Mouse (Mus musculus) limb, embryonic 13.5 days (tissue): ENCODE data around the gene Foxp4. TPM values are rescaled to one million over a fixed set of nuclear protein-coding genes. Genes with fewer than 3 reads are reported as not detected.

Source experiments
- ATAC-seq: fragments of 200-750 bp; cut with Nextera tagmentation; 2 replicates; pipeline ENCODE4 v1.8.0; 2017; ENCODE audit warnings: low read depth, moderate number of reproducible peaks, moderate TSS enrichment; ENCODE audit not compliant: low FRiP score
- H3K27ac ChIP-seq: fragments of 300-500 bp; sonication (generic); 2 replicates; pipeline ENCODE4 v1.5.1; 2015; ENCODE audit warnings: inconsistent platforms, mild to moderate bottlenecking, moderate library complexity
- H3K27me3 ChIP-seq: fragments of 300-500 bp; sonication (generic); 2 replicates; pipeline ENCODE4 v1.6.1; 2015; ENCODE audit warnings: mild to moderate bottlenecking, inconsistent platforms
- H3K36me3 ChIP-seq: fragments of 300-500 bp; sonication (generic); 2 replicates; pipeline ENCODE4 v1.6.1; 2015; ENCODE audit warnings: inconsistent platforms, mild to moderate bottlenecking, moderate library complexity
- H3K4me1 ChIP-seq: fragments of 300-500 bp; sonication (generic); 2 replicates; pipeline ENCODE4 v1.6.1; 2015; ENCODE audit warnings: inconsistent platforms
- H3K4me2 ChIP-seq: fragments of 300-500 bp; sonication (generic); replicated peaks from 2 replicates; pipeline ENCODE4 v1.6.1; 2015; ENCODE audit warnings: inconsistent platforms, mild to moderate bottlenecking, moderate library complexity
- H3K4me3 ChIP-seq: fragments of 300-500 bp; sonication (generic); 2 replicates; pipeline ENCODE4 v1.5.1; 2015; ENCODE audit warnings: moderate library complexity, mild to moderate bottlenecking, inconsistent platforms
- H3K9ac ChIP-seq: fragments of 300-500 bp; sonication (generic); 2 replicates; pipeline ENCODE4 v1.6.1; 2015; ENCODE audit warnings: mild to moderate bottlenecking, inconsistent platforms
- H3K9me3 ChIP-seq: fragments of 300-500 bp; sonication (generic); 2 replicates; pipeline ENCODE4 v1.6.1; 2016; ENCODE audit warnings: inconsistent platforms
- WGBS: fragments of 180-500 bp; shearing (Covaris S2); methylation state at CpG from one replicate; pipeline ENCODE4 v1.1.7; 2015; 5-methylcytosine and 5-hydroxymethylcytosine counted together
- polyA plus RNA-seq: library from polyadenylated mRNA; unstranded; fragments of >200 nt; fragmentation: Nextera tagmentation; extraction: Ambion mirVana; gene quantifications from 2 replicates; pipeline ENCODE4 v1.2.1, GENCODE M21; 2015

Gene Foxp4
- polyA plus RNA-seq, 1 experiment from 2014 or later: 30.2 TPM

GRCm38 (mm10) chr17:47949441-47949840 lies 25.0 kb upstream of the Foxp4 start:
- 92% methylated on average over 12 of the region's 12 CpGs for WGBS
- Histone ChIP-seq H3K9ac (no peak overlapping the region), H3K4me3 (no peak overlapping the region), H3K36me3 (no peaks in the 10 kb centered on the region), H3K4me2 (no peak overlapping the region), H3K9me3 (no peaks in the 10 kb centered on the region), H3K4me1 (peaks cover 28% of the 10 kb centered on the region), H3K27ac (no peak overlapping the region), H3K27me3 (peaks cover 21% of the 10 kb centered on the region)
- no peak for ATAC-seq

DNA sequence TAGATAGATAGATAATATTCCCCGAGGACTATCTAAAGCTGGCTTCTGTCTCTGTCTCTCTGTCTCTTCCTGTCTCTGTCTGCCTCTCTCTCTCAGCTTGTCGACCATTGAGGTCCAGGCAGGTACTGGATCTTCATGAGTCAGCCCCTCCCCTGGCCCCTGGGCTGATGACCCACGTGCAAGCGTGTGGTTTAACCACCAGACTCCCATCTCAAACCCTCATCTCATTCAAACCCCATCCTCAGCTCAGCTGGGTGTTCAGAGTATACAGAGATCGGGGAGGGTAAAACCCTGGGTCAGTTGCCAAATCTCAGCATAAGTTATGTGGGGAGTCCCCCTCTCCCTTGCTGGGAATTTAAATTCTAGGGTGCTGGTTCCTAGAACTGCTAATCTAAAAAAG lies 24.3 kb upstream of the Foxp4 start:
- 79% methylated on average over 5 of the region's 5 CpGs for WGBS
- no peak for ATAC-seq
- H3K27ac ChIP-seq: no peak overlapping the region
- H3K36me3 ChIP-seq: no peaks in the 10 kb centered on the region
- no peak overlapping the region for H3K9ac ChIP-seq
- H3K4me2 ChIP-seq: no peak overlapping the region
- H3K27me3 ChIP-seq: peaks cover 18% of the 10 kb centered on the region
- H3K9me3 ChIP-seq: no peaks in the 10 kb centered on the region
- peaks cover 35% of the 10 kb centered on the region for H3K4me1 ChIP-seq
- no peak overlapping the region for H3K4me3 ChIP-seq

DNA sequence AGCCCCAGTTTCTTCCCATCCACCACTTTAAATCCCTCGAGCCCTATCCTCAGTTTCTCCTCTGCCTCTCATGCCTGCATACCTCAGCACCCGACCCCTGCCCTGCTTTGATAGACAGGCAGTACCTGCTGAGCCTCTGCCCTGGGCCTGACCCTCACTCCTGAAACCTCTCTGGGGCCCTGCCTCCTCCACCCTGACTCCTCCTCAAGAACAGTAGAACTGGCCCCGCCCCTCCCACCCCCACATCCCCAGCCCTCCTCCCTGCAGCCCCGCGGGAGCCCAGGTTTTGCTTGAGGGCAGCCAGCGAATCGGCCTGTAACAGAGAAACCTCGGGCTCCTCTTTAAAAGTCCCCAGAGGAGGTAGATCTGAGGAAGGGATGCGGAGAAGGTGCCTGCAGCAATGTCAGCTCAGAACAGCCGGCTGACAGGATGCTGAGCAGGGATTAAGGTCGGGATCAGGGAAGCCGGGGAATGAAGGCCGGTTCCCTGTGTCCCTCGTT lies 22.5 kb upstream of the Foxp4 start:
- Histone ChIP-seq H3K4me3 (peak overlapping the region; percentile 19), H3K4me1 (peaks cover 39% of the 10 kb centered on the region), H3K27me3 (peaks cover 2% of the 10 kb centered on the region; the same call in 1 of the 2 replicates), H3K27ac (no peak overlapping the region; the same call in 1 of the 2 replicates), H3K9ac (peak overlapping the region; percentile 45; the same call in 1 of the 2 replicates), H3K9me3 (no peaks in the 10 kb centered on the region), H3K4me2 (peak overlapping the region; percentile 45), H3K36me3 (no peaks in the 10 kb centered on the region)
- peak; percentile 48; the same call in 1 of the 2 replicates for ATAC-seq
- 3% methylated on average over 14 of the region's 14 CpGs for WGBS

DNA sequence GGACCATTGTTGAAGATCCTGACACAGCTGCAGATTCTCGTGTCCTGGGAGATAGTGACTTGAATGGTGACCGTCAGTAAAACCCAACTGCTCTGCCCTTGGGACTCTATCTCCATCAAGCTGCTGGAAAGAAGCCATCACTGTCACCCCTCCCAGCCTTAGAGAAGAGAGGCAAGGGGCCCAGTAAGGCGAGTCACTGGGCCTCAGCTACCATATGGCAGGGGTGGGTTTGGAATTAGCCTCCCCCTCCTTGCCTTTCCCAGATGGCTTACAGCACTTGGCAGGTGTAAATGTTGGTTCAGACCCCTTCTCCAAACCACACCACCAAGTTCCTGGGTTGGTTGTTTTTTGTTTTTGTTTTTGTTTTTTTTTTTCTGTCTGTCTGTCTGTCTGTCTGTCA lies 21.7 kb upstream of the Foxp4 start:
- no peak for ATAC-seq
- Histone ChIP-seq H3K4me1 (peaks cover 45% of the 10 kb centered on the region), H3K27me3 (no peaks in the 10 kb centered on the region), H3K36me3 (no peaks in the 10 kb centered on the region), H3K4me3 (no peak overlapping the region), H3K27ac (no peak overlapping the region), H3K9me3 (no peaks in the 10 kb centered on the region), H3K9ac (no peak overlapping the region), H3K4me2 (no peak overlapping the region)
- WGBS: 73% methylated on average over 3 of the region's 3 CpGs

GRCm38 (mm10) chr17:47943103-47943870 lies 18.8 kb upstream of the Foxp4 start:
- H3K4me2 ChIP-seq: 0 out of 2 replicates have a peak overlapping the region, but pooled peaks have one; percentile 5
- peak; percentile 37; the same call in 1 of the 2 replicates for ATAC-seq
- 14% methylated on average over 9 of the region's 9 CpGs for WGBS

GRCm38 (mm10) chr17:47942008-47942407 lies 17.6 kb upstream of the Foxp4 start:
- 66% methylated on average over 4 of the region's 4 CpGs for WGBS
- ATAC-seq: no peak
- no peaks in the 10 kb centered on the region for H3K9me3 ChIP-seq

More at GRCm38 (mm10) chr17:47943103-47943870, 18.8 kb upstream of the Foxp4 start:
- H3K27ac ChIP-seq: peak overlapping the region; percentile 28; the same call in 1 of the 2 replicates
- no peak overlapping the region for H3K4me3 ChIP-seq
- no peaks in the 10 kb centered on the region for H3K36me3 ChIP-seq
- no peak overlapping the region for H3K9ac ChIP-seq
- H3K27me3 ChIP-seq: no peaks in the 10 kb centered on the region
- H3K4me1 ChIP-seq: peaks cover 47% of the 10 kb centered on the region
- no peaks in the 10 kb centered on the region for H3K9me3 ChIP-seq

GRCm38 (mm10) chr17:47938839-47939238 lies 14.4 kb upstream of the Foxp4 start:
- Histone ChIP-seq H3K27ac (no peak overlapping the region), H3K4me2 (no peak overlapping the region), H3K4me1 (peaks cover 34% of the 10 kb centered on the region), H3K9ac (no peak overlapping the region), H3K36me3 (no peaks in the 10 kb centered on the region), H3K4me3 (no peak overlapping the region), H3K27me3 (0 out of 2 replicates have a peak, but pooled peaks cover 2% of the 10 kb centered on the region), H3K9me3 (no peaks in the 10 kb centered on the region)
- ATAC-seq: no peak
- 63% methylated on average over 6 of the region's 6 CpGs for WGBS

More at GRCm38 (mm10) chr17:47942008-47942407, 17.6 kb upstream of the Foxp4 start:
- peaks cover 48% of the 10 kb centered on the region for H3K4me1 ChIP-seq
- H3K4me2 ChIP-seq: no peak overlapping the region
- H3K4me3 ChIP-seq: no peak overlapping the region
- H3K27me3 ChIP-seq: 0 out of 2 replicates have a peak, but pooled peaks cover 2% of the 10 kb centered on the region
- H3K36me3 ChIP-seq: no peaks in the 10 kb centered on the region
- no peak overlapping the region for H3K27ac ChIP-seq
- peak overlapping the region; percentile 31; the same call in 1 of the 2 replicates for H3K9ac ChIP-seq

DNA sequence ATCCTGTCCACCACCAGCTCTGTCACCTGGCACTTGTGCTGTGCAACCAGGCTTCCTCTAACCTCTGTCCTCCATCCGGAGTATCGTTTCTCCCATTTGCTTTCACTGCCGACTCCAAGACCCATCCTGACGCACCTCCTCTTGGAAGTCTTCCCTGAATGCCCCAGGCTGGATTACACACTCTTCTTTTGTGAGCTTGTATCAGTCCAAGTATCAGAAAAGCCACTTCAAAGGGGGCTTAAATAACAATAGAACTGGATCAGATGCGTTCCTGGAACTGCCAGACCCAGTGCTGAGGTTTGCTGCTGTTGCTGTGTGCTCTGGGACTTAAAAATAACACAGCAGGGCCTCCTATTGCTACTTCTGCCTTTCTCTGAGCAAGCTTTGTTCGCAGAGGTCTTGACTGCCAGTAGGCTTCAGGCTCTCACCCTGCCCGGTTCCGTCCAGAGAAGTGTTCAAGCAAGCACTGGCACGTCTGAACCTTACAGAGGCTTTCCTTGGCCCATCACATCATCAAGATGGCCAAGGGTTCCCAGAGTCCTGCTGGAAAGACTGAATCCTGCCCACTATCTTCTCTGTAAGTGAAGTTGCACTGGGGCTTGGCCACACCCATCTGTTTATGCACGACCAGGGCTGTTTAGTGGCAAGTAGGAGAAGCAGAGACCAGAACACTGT lies 13.6 kb upstream of the Foxp4 start:
- WGBS: 55% methylated on average over 10 of the region's 10 CpGs
- no peak for ATAC-seq
- 0 out of 2 replicates have a peak, but pooled peaks cover 2% of the 10 kb centered on the region for H3K27me3 ChIP-seq
- peaks cover 26% of the 10 kb centered on the region for H3K4me1 ChIP-seq
- no peaks in the 10 kb centered on the region for H3K36me3 ChIP-seq
- H3K9me3 ChIP-seq: no peaks in the 10 kb centered on the region
- H3K4me3 ChIP-seq: no peak overlapping the region
- no peak overlapping the region for H3K9ac ChIP-seq
- no peak overlapping the region for H3K4me2 ChIP-seq
- H3K27ac ChIP-seq: no peak overlapping the region

- WGBS: 86% methylated on average over 4 of the region's 4 CpGs
- peaks cover 11% of the 10 kb centered on the region for H3K4me1 ChIP-seq
- no peaks in the 10 kb centered on the region for H3K36me3 ChIP-seq
These were observed 12.1 kb upstream of the Foxp4 start for GRCm38 (mm10) chr17:47936591-47936990.

GRCm38 (mm10) chr17:47929431-47929830 lies 5.0 kb upstream of the Foxp4 start:
- Histone ChIP-seq H3K27ac (no peak overlapping the region; the same call in 1 of the 2 replicates), H3K4me3 (no peak overlapping the region), H3K27me3 (no peaks in the 10 kb centered on the region), H3K9ac (no peak overlapping the region), H3K36me3 (no peaks in the 10 kb centered on the region), H3K4me2 (no peak overlapping the region), H3K9me3 (no peaks in the 10 kb centered on the region), H3K4me1 (peaks cover 16% of the 10 kb centered on the region)
- WGBS: 90% methylated on average over 4 of the region's 4 CpGs
- no peak for ATAC-seq

More at GRCm38 (mm10) chr17:47936591-47936990, 12.1 kb upstream of the Foxp4 start:
- H3K27me3 ChIP-seq: 0 out of 2 replicates have a peak, but pooled peaks cover 2% of the 10 kb centered on the region
- no peak overlapping the region for H3K4me3 ChIP-seq
- H3K4me2 ChIP-seq: no peak overlapping the region
- no peak overlapping the region for H3K27ac ChIP-seq
- H3K9ac ChIP-seq: no peak overlapping the region
- no peak for ATAC-seq
- no peaks in the 10 kb centered on the region for H3K9me3 ChIP-seq

GRCm38 (mm10) chr17:47925988-47926387 lies 1.5 kb upstream of the Foxp4 start:
- Histone ChIP-seq H3K9ac (peak overlapping the region; percentile 96; the same call in 1 of the 2 replicates), H3K27me3 (0 out of 2 replicates have a peak, but pooled peaks cover 5% of the 10 kb centered on the region), H3K4me2 (peak overlapping the region; percentile 82), H3K36me3 (no peaks in the 10 kb centered on the region), H3K27ac (peak overlapping the region; percentile 96; the same call in 1 of the 2 replicates), H3K9me3 (no peaks in the 10 kb centered on the region), H3K4me1 (peaks cover 33% of the 10 kb centered on the region), H3K4me3 (peak overlapping the region; percentile 87)
- ATAC-seq: no peak
- 27% methylated on average over 10 of the region's 10 CpGs for WGBS
